Mouse (Mus musculus) limb, embryonic 14.5 days (tissue): Measurements from ENCODE around the gene Gstp1. TPM values are rescaled to one million over a fixed set of nuclear protein-coding genes. Genes with fewer than 3 reads are reported as not detected.

Experiments
- ATAC-seq: fragments of 200-750 bp; cut with Nextera tagmentation; 2 replicates; pipeline ENCODE4 v1.8.0; 2017; ENCODE audit warnings: low read depth, moderate number of reproducible peaks, moderate TSS enrichment; ENCODE audit not compliant: low FRiP score
- DNase-seq: peaks from one replicate; pipeline ENCODE4 v3.0.0-alpha.2; 2015; ENCODE audit warnings: low spot score
- H3K27ac ChIP-seq: fragments of 300-500 bp; sonication (generic); replicated peaks from 2 replicates; pipeline ENCODE4 v1.5.1; 2014; ENCODE audit warnings: low read depth, mild to moderate bottlenecking, low read length, moderate library complexity, mixed read lengths
- H3K27me3 ChIP-seq: fragments of 300-500 bp; sonication (generic); 2 replicates; pipeline ENCODE4 v1.6.1; 2014; ENCODE audit warnings: low read length, mixed read lengths; ENCODE audit not compliant: control insufficient read depth, insufficient read depth
- H3K36me3 ChIP-seq: fragments of 300-500 bp; sonication (generic); 2 replicates; pipeline ENCODE4 v1.6.1; 2014; ENCODE audit warnings: mild to moderate bottlenecking, low read length, moderate library complexity, mixed read lengths; ENCODE audit not compliant: control insufficient read depth, insufficient read depth
- H3K4me1 ChIP-seq: fragments of 300-500 bp; sonication (generic); 2 replicates; pipeline ENCODE4 v1.6.1; 2014; ENCODE audit warnings: antibody characterized with exemption, low read length, mixed read lengths; ENCODE audit not compliant: control insufficient read depth, insufficient read depth
- H3K4me2 ChIP-seq: fragments of 300-500 bp; sonication (generic); replicated peaks from 2 replicates; pipeline ENCODE4 v1.6.1; 2014; ENCODE audit warnings: low read depth, mild to moderate bottlenecking, low read length, moderate library complexity; ENCODE audit not compliant: severe bottlenecking
- H3K4me3 ChIP-seq: fragments of 300-500 bp; sonication (generic); replicated peaks from 2 replicates; pipeline ENCODE4 v1.5.1; 2014; ENCODE audit warnings: low read length
- H3K9ac ChIP-seq: fragments of 300-500 bp; sonication (generic); 2 replicates; pipeline ENCODE4 v1.6.1; 2014; ENCODE audit warnings: mild to moderate bottlenecking, low read depth, low read length, moderate library complexity; ENCODE audit not compliant: severe bottlenecking
- H3K9me3 ChIP-seq: fragments of 300-500 bp; sonication (generic); 2 replicates; pipeline ENCODE4 v1.6.1; 2016; ENCODE audit warnings: low read length; ENCODE audit not compliant: control insufficient read depth
- POLR2A ChIP-seq: fragments of 200-500 bp; IDR thresholded peaks from 2 replicates; pipeline ENCODE4 v1.8.0; 2012; ENCODE audit warnings: inconsistent platforms, mild to moderate bottlenecking, moderate library complexity, borderline replicate concordance; ENCODE audit not compliant: insufficient read depth, insufficient read length; ENCODE audit errors: extremely low read depth
- WGBS: fragments of 180-500 bp; shearing (Covaris S2); extraction: QIAGEN DNeasy Blood & Tissue Kit; methylation state at CpG from one replicate; pipeline ENCODE4 v1.1.7; 2014; 5-methylcytosine and 5-hydroxymethylcytosine counted together
- polyA plus RNA-seq, 2 experiments: library from polyadenylated mRNA; depleted of rRNA in 1 of 2; stranded (reverse) in 1 of 2; unstranded in 1 of 2; fragments of >200 nt; fragmentation: Nextera tagmentation in 1 of 2; extraction: Ambion mirVana in 1 of 2; gene quantifications; 2 replicates each; pipeline versions ENCODE4 v1.2.1 to v1.2.3; 2012 to 2014

Gene Gstp1
- polyA plus RNA-seq, 2 experiments = 291 to 508 TPM

DNA sequence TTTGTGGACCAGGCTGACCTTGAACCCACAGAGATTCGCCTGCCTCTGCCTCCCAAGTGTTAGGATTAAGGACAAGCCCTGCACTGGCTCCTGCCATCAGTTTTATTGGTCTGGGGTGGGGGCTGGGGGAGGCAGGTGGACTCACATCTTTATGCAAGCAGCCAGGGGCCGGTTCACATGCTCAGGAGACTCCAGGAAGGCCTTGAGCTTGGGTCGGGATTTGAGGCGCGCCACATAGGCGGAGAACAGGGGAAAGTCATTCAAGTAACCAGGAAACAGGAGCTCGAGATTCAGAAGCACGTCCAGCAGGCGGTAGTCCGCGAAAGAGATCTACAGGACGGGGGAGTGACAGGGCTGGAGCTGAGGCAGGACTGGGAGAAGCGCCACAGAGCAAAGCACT is 19.6 kb upstream of the Gstp1 start:
- Histone ChIP-seq H3K36me3 (no peaks in the 10 kb centered on the region), H3K4me1 (no peaks in the 10 kb centered on the region), H3K4me2 (no peak overlapping the region), H3K4me3 (no peak overlapping the region), H3K27me3 (no peaks in the 10 kb centered on the region), H3K27ac (no peak overlapping the region), H3K9ac (no peak overlapping the region), H3K9me3 (no peaks in the 10 kb centered on the region)
- WGBS = 79% methylated on average over 13 of the region's 13 CpGs
- ATAC-seq (no peak), DNase-seq (no peak)
- no peak for TF ChIP-seq POLR2A

DNA sequence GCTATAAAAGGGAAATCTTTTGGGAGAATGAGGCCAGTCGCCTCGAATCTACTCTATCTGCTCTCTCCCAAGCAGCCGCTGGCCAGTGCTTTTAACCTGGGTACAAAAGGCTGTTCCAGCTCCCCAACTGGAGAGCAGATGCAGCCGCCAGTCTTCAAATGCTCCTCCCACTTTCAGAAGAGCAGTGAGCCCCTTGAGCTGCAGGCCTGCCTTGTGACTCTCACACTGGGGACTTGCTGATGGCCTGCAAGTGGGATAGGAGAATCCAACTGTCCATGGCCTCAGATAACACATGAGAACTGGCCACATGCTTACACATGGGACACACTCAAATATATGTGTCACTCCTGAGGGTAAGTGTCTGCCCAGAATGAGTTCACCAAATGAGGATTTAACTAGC is 18.9 kb upstream of the Gstp1 start:
- ATAC-seq (no peak), DNase-seq (no peak)
- H3K4me3 ChIP-seq = no peak overlapping the region
- WGBS = 46% methylated on average over 4 of the region's 4 CpGs
- no peak for TF ChIP-seq POLR2A
- no peak overlapping the region for H3K4me2 ChIP-seq
- 0 out of 2 replicates have a peak, but pooled peaks cover 2% of the 10 kb centered on the region for H3K4me1 ChIP-seq
- H3K9ac ChIP-seq = no peak overlapping the region
- no peak overlapping the region for H3K27ac ChIP-seq
- no peaks in the 10 kb centered on the region for H3K27me3 ChIP-seq
- no peaks in the 10 kb centered on the region for H3K9me3 ChIP-seq
- H3K36me3 ChIP-seq = no peaks in the 10 kb centered on the region

DNA sequence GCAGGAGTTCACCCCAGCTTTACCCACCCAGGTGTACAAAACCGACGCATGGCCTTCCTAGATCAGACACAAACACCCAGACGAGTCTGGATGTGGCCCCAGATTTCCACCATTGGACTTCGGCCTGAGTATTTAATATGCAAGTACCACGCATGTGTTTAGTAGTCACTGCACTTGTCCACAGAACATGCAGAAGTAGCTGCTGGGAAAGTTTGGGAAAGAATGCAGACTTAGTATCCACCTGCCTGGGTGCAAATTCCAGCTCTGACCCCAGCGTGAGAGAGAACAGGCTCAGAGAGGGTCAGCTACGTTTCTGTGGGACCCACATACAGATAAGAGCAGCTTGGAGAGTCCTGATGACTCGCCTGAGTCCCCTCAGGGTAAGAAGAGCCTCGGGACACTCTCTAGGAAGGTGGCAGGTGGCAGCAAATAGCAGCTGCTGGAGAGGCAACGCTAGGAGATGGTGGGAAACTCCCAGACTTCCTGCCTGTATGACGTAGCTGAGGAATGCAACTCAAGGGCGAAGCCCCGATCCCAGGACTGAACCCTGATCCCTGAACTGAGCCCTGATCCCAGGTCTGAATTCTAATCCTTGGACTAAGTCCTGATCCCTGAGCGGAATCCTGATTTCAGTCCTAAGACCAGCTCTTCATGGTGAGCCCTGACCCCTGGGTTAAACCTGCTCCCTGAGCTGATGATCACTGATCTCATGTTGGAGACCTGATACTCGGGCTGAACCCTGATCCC is 18.3 kb upstream of the Gstp1 start:
- no peak overlapping the region for H3K27ac ChIP-seq
- 55% methylated on average over 15 of the region's 15 CpGs for WGBS

DNA sequence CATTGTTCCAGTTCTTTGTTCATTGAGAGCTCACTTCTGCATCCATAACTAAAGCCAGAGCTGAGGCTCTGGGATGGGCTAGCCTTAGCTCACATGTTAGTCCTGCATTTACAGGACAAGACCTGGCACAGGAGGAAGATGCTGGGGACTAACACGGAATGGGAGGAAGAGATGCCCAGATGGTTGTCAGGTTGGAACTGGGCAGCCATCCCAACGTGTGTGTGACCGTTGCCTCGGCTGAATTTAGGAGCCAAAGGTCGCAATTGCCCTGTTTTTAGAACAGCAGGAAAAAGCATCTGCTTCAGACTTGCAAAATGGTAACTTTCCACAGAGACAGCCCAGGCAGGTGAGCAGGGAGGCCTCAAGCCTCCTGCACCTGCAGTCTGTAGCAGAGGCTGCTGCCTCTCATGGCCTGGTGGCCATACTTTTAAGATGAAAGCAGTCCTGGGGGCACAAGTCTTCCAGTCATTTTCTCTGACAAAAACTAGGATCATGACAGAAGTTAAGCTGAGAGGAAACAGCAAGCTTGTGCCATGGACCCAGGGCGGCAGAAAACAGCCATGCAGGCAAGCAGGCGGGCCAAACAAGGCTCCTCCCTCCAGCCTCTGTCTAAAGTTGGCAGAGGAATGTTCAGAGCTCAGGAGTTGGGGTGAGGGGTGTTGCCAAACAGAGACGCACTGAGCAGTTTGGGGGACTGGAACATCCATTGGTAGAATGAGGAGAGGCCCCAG is 17.6 kb upstream of the Gstp1 start:
- ATAC-seq = no peak
- Histone ChIP-seq H3K27ac (no peak overlapping the region), H3K9ac (no peak overlapping the region), H3K27me3 (no peaks in the 10 kb centered on the region), H3K4me2 (no peak overlapping the region), H3K4me3 (no peak overlapping the region), H3K36me3 (no peaks in the 10 kb centered on the region), H3K4me1 (0 out of 2 replicates have a peak, but pooled peaks cover 2% of the 10 kb centered on the region), H3K9me3 (no peaks in the 10 kb centered on the region)
- DNase-seq = no peak
- 69% methylated on average over 8 of the region's 8 CpGs for WGBS
- TF ChIP-seq POLR2A = no peak

More for the DNA sequence above, 18.3 kb upstream of the Gstp1 start:
- Histone ChIP-seq H3K4me2 (no peak overlapping the region), H3K9ac (no peak overlapping the region), H3K9me3 (no peaks in the 10 kb centered on the region), H3K36me3 (no peaks in the 10 kb centered on the region), H3K27me3 (no peaks in the 10 kb centered on the region), H3K4me3 (no peak overlapping the region), H3K4me1 (0 out of 2 replicates have a peak, but pooled peaks cover 2% of the 10 kb centered on the region)
- ATAC-seq = no peak
- no peak for DNase-seq
- TF ChIP-seq POLR2A = no peak

DNA sequence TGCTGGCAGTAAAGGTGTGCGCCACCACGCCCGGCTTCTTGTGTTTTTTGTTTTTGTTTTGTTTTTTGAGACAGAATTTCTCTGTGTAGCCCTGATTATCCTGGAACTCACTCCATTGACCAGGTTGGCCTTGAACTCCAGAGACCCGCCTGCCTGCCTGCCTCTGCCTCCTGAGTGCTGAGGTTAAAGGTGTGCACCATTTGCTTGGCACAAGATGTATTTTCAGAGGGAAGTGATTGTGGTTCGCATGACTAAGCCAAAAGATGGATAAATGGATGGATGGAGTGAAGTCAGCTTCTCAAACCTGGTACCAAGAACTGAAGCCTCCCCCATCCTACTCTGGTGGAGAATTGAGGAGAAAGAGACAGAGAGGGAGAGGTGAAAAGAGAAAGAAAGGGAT is 16.8 kb upstream of the Gstp1 start:
- no peak overlapping the region for H3K4me3 ChIP-seq
- H3K9ac ChIP-seq = no peak overlapping the region
- no peaks in the 10 kb centered on the region for H3K36me3 ChIP-seq
- no peak overlapping the region for H3K27ac ChIP-seq
- no peaks in the 10 kb centered on the region for H3K27me3 ChIP-seq
- ATAC-seq (no peak), DNase-seq (no peak)
- H3K4me1 ChIP-seq = 0 out of 2 replicates have a peak, but pooled peaks cover 2% of the 10 kb centered on the region
- H3K4me2 ChIP-seq = no peak overlapping the region
- no peaks in the 10 kb centered on the region for H3K9me3 ChIP-seq
- WGBS = 89% methylated on average over 5 of the region's 5 CpGs
- TF ChIP-seq POLR2A = no peak
